In the genomic region with DNA sequence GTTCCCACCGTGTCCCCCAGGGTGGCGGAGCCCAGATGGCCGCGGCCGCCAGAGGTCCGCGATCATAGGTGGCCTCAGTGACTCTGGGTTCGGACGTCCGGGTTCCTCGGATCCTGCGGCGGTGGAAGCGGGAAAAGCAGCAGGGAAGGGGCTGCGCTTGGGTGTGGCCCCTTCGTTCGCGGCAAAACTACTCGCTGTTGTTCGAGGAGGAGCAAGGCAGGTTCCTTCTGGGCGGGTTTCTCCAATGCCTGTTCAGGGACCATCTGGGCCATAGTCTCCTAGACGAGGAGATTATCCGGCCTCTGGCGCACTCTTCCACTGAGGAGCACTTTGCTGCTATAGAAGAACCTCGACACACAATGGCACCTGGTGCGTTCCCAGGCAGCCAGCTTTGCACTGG, we compare ENCODE assay signal across 10 mouse cellular contexts. TPM values are rescaled to one million over a fixed set of nuclear protein-coding genes. Genes with fewer than 3 reads are reported as not detected.
DNase-seq lines count a peak whose midpoint lies in the region; ATAC-seq lines count a peak whose summit lies in the region.
"Had no signal": no experiment of that assay in that cellular context is flagged by ENCODE, and none has a peak within 500 bp of the region (broad histone marks: within the 10 kb centered on the region; RNA-seq: fewer than 3 reads in every experiment).

No protein-coding gene starts in this region.

- ATAC-seq in liver, embryonic 12.5 days = no peak
- ATAC-seq in hindbrain, embryonic 16.5 days = no peak
- no peak for ATAC-seq in neural tube, embryonic 13.5 days (ENCODE audit: low read depth)
- no peak for ATAC-seq in monocyte, adult 5-6 weeks (replicated peaks; ENCODE audit: insufficient number of reproducible peaks, low FRiP score, low TSS enrichment, poor library complexity, severe bottlenecking)
- no peak for ATAC-seq in frontal cortex, adult (ENCODE audit: low TSS enrichment)
- ATAC-seq: Patski had no signal

- no peak overlapping the region for H3K27ac ChIP-seq in liver, embryonic 12.5 days
- H3K27ac ChIP-seq in embryonic facial prominence, embryonic 10.5 days (replicated peaks) = no peak overlapping the region
- no peak overlapping the region for H3K27ac ChIP-seq in hindbrain, embryonic 16.5 days (ENCODE audit: low read depth, low read length)
- no peak overlapping the region for H3K27ac ChIP-seq in neural tube, embryonic 13.5 days (replicated peaks)

- no peak for DNase-seq in liver
- DNase-seq in embryonic facial prominence, embryonic 10.5 days (ENCODE audit: low spot score) = no peak
- DNase-seq: kidney, postnatal 25 days had no signal

- H3K9me3 ChIP-seq in liver, embryonic 12.5 days (replicated peaks) = no peaks in the 10 kb centered on the region
- H3K9me3 ChIP-seq in embryonic facial prominence, embryonic 10.5 days = peaks cover 6% of the 10 kb centered on the region; the same call in 1 of the 2 replicates
- peaks cover 3% of the 10 kb centered on the region; the same call in 1 of the 2 replicates for H3K9me3 ChIP-seq in hindbrain, embryonic 16.5 days (ENCODE audit: control insufficient read depth, low read length)
- no peaks in the 10 kb centered on the region for H3K9me3 ChIP-seq in neural tube, embryonic 13.5 days

- peaks cover 90% of the 10 kb centered on the region for H3K27me3 ChIP-seq in liver, embryonic 12.5 days (replicated peaks)
- peaks cover 98% of the 10 kb centered on the region for H3K27me3 ChIP-seq in embryonic facial prominence, embryonic 10.5 days (replicated peaks; ENCODE audit: low read depth, poor library complexity, severe bottlenecking)
- peaks cover 79% of the 10 kb centered on the region for H3K27me3 ChIP-seq in hindbrain, embryonic 16.5 days (replicated peaks; ENCODE audit: control insufficient read depth, insufficient read depth, low read length)
- peaks cover 95% of the 10 kb centered on the region for H3K27me3 ChIP-seq in neural tube, embryonic 13.5 days
- H3K27me3 ChIP-seq: Patski had no signal

- H3K4me3 ChIP-seq in liver, embryonic 12.5 days = peak overlapping the region; percentile 41
- peak overlapping the region; percentile 53 for H3K4me3 ChIP-seq in embryonic facial prominence, embryonic 10.5 days
- H3K4me3 ChIP-seq in hindbrain, embryonic 16.5 days (ENCODE audit: low read length) = no peak overlapping the region
- H3K4me3 ChIP-seq in neural tube, embryonic 13.5 days = 0 out of 2 replicates have a peak overlapping the region, but pooled peaks have one; percentile 1

- H3K9ac ChIP-seq in liver, embryonic 12.5 days = peak overlapping the region; percentile 10; the same call in 1 of the 2 replicates
- H3K9ac ChIP-seq in hindbrain, embryonic 16.5 days (ENCODE audit: low read depth, low read length) = no peak overlapping the region
- no peak overlapping the region for H3K9ac ChIP-seq in neural tube, embryonic 13.5 days

- H3K4me2 ChIP-seq in liver, embryonic 12.5 days = peak overlapping the region; percentile 58
- 0 out of 2 replicates have a peak overlapping the region, but pooled peaks have one; percentile 3 for H3K4me2 ChIP-seq in hindbrain, embryonic 16.5 days (ENCODE audit: low read length)
- H3K4me2 ChIP-seq in neural tube, embryonic 13.5 days = peak overlapping the region; percentile 17; the same call in 1 of the 2 replicates

- 3% methylated on average over 26 of the region's 26 CpGs for WGBS in liver, embryonic 12.5 days (ENCODE audit: insufficient replicate concordance)
- 1% methylated on average over 26 of the region's 26 CpGs for WGBS in embryonic facial prominence, embryonic 10.5 days
- whole genome bisulfite sequencing in hindbrain, embryonic 16.5 days = under 1% methylated on average over 26 of the region's 26 CpGs
- WGBS in neural tube, embryonic 13.5 days = under 1% methylated on average over 26 of the region's 26 CpGs

- H3K36me3 ChIP-seq in liver, embryonic 12.5 days = no peaks in the 10 kb centered on the region
- no peaks in the 10 kb centered on the region for H3K36me3 ChIP-seq in embryonic facial prominence, embryonic 10.5 days (replicated peaks)
- H3K36me3 ChIP-seq in hindbrain, embryonic 16.5 days (ENCODE audit: control insufficient read depth, insufficient read depth, low read length) = no peaks in the 10 kb centered on the region
- no peaks in the 10 kb centered on the region for H3K36me3 ChIP-seq in neural tube, embryonic 13.5 days

- H3K4me1 ChIP-seq in liver, embryonic 12.5 days = peaks cover 42% of the 10 kb centered on the region
- H3K4me1 ChIP-seq in embryonic facial prominence, embryonic 10.5 days = peaks cover 18% of the 10 kb centered on the region
- H3K4me1 ChIP-seq in hindbrain, embryonic 16.5 days (ENCODE audit: control insufficient read depth, insufficient read depth, low read depth, low read length) = peaks cover 4% of the 10 kb centered on the region; the same call in 1 of the 2 replicates
- H3K4me1 ChIP-seq in neural tube, embryonic 13.5 days (replicated peaks) = peaks cover 10% of the 10 kb centered on the region

RNA-seq across cellular contexts. Expression of a gene that starts 47.7 kb away (rescaled TPM):
- not detected in 2 replicates for polyA plus RNA-seq in liver, embryonic 12.5 days (2016; fragmentation: Nextera tagmentation; extraction: Ambion mirVana)
- polyA plus RNA-seq in embryonic facial prominence, embryonic 10.5 days (2016; fragmentation: Nextera tagmentation; extraction: Ambion mirVana) = not detected in 2 replicates
- polyA plus RNA-seq in hindbrain, embryonic 16.5 days (2015; fragmentation: Nextera tagmentation; extraction: Ambion mirVana) = not detected in 2 replicates
- not detected in 2 replicates for polyA plus RNA-seq in neural tube, embryonic 13.5 days (2015; fragmentation: Nextera tagmentation; extraction: Ambion mirVana)
- not detected in 3 replicates for total RNA-seq in monocyte, adult 5-6 weeks (2017)
- polyA plus RNA-seq: Patski; small intestine, adult 2 months had no signal

Comparison
In these comparisons a context has a peak if more than half of its experiments do, and no peak if none do; other contexts are left out.
1. H3K4me2 ChIP-seq: peak in every context shown above with its lines; median percentile 58 in liver, embryonic 12.5 days; 17 in neural tube, embryonic 13.5 days; 3 in hindbrain, embryonic 16.5 days.